Mouse (Mus musculus): ENCODE measurements around the gene Dnajb14.
"Not testable (repeated sequence)": the region's sequence is repeated elsewhere in the genome, so short reads cannot be mapped to it uniquely, and the experiment has no call there.

Dnajb14 gene

DNA sequence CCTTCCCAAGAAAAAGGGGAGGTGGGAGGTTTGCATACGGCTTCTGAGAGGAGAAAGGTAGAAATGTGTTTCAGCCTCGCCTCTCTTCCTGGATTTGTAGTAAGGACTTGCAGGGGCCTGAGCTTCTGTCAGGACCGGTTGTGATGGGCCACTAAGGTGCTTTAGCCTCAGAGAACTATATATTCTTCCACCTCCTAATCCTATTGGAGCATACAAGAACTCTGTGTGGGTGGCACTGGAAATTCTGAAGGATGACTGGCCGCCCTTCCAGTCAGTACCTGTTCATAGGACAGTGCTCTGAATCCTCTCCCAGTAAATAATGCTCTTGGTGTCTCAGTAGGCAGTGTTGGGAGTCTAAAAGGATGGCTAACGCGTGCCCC lies 51.4 kb downstream of the Dnajb14 start:
- no peak for DNase-seq

GRCm38 (mm10) chr3:137919398-137919797 lies 51.9 kb downstream of the Dnajb14 start:
- no peak for DNase-seq

GRCm38 (mm10) chr3:137920594-137920993 lies 53.1 kb downstream of the Dnajb14 start:
- no peak for DNase-seq

DNA sequence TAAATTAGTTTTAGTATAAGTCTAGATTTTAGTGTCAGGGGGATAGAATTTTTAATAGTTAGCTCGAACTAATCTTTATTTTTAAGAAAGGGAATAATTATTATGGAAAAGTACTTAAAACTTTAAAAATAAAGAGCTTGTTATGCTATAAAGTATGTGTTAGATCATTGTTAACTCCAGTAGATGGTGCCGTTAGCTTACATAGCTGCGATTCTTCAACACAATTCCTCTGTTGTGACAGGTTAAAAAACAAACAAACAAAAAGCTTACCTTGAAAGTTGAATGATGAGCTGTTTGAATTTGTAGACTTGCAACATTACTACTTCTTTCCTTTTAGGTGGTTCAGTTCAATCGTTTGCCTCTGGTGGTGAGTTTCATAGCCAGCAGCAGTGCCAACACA lies 59.5 kb downstream of the Dnajb14 start:
- no peak for DNase-seq

DNA sequence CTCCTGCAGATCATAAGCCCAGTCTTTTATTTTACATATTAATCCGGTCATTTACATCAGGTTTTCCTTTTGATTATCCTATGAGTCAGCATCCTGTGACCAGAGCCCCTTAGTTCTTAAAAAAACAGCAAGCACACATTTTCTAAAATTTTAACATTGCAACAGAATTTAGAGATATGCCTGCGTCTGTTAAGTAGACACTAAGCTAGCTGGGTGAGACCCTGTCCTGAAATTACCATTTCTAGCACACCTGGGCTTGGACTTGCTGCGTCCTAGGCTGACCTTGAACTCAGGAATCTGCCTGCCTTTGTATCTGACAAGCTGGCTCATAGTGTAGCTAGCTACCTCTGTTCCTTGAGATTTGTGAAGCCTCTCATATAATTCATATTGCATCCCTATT lies 62.5 kb downstream of the Dnajb14 start:
- DNase-seq: no peak

- no peak for DNase-seq
These were observed 65.3 kb downstream of the Dnajb14 start for GRCm38 (mm10) chr3:137932748-137933147.

DNA sequence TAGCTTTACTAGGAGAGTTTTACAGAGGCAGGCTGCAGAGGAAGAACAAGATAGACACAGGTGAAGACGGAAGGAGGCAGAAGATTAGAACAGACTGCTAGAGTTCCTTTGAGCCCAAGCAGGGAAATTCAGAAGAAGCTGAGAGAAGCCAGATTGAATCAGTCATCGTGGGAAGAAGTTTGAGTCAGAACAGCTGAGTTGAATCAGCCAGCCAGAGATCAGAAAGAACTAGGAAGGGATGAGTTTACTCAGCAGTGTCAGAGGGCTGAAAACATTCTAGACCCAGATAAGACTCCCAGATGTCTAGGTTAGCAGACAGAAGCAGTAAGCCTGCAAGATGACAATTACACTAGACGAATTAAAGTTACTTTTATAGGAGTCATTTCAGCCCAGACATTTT lies 66.5 kb downstream of the Dnajb14 start:
- no peak for DNase-seq

DNA sequence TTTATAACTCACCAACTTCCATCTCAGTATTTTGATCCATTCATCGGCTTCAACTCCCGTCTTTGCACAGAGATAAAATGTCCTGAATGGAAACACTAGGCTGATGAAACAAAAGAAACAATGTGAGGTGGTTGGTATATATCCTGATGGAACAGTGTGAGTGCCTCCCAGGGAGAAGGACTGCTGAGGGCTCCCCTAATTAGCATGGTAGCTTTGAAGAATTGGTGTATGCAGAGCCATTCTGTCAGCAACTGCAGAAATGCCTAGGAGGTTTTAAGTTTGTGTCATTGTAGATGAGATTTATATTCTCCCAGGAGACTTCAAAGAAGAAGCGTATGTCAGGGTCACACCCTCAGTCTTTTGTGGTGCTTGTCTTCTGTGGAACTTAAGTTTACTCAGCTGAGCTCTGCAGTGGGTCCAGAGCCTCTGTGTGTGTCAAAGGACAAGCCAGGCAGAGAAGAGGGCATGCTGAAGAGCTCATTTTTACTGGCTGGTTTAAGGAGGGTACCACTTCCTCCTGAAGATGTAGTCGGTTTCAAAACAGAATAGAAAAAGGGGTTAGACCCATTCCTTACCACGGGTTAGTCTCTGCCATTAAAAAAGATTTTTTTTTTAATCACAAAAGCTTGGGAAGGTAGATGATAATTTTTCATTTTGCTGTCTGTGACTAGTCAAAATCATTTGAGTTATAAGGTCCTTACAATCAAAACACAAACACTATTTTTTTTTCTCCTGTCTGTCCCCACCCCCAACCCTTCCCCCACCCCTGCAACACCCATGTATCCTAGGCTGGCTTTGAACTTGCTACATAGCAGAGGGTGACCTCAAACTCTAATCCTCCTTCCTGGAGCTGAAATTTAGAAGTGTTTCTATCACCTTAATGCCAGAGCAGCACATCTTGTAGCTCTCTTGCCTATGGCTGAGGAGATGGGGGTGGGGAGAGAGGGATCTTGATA lies 68.4 kb downstream of the Dnajb14 start:
- no peak for DNase-seq

DNA sequence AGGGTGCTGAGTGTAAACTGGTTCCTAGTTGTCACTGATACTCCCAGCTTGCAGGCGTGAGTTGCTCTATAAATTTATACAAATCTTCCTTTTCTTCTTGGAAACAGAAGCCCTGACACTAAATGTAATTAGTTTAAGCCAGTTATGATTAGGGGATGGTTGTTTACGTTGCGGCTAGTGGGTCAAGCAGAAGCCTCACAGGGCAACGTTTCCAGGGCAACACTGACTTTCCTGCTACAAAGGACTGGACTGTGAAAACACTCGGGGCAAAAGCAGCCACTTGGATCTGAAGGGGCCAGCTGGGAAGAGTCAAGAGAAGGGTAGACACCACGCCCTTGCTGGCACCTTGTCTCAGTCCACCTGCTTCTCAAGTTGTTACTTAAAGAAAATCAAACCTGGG lies 69.1 kb downstream of the Dnajb14 start:
- no peak for DNase-seq

DNA sequence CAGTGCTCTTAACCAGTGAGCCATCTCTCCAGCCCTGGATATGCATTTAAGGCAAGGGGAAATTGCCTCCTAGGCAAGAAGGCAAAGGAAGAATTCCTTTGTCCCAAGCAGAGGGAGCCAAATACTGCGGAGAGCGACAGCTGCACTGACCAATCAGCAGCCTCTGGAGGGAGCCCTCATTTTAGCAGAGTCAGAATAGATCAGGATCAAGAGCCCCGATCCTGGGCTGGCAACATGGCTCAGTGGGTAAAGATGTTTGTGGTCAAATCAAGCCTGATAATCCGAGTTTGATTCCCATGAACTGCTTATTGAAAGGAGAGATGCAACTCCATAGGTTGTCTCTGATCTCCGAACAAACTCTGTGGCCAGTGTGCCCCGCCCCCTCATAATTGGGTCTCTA lies 71.1 kb downstream of the Dnajb14 start:
- no peak for DNase-seq

DNA sequence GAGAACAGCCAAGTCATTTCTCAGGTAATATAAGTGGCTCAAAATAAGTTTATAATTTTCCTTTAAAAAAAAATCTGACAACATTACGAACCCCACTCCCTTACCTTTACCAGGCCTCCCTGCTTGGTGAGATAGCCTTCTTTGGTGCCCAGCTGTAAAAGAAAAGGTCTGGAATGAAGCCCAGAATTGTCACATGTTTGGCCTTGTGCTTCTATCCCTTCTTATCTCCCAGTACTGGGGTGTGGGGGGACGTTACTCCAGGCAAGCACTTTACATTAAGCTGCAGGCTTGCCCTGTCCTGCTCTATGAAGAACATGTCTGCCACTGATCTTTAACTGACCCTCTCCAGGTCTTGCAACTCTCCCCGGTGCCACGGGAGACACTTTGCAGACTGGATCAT lies 73.3 kb downstream of the Dnajb14 start:
- no peak for DNase-seq

DNA sequence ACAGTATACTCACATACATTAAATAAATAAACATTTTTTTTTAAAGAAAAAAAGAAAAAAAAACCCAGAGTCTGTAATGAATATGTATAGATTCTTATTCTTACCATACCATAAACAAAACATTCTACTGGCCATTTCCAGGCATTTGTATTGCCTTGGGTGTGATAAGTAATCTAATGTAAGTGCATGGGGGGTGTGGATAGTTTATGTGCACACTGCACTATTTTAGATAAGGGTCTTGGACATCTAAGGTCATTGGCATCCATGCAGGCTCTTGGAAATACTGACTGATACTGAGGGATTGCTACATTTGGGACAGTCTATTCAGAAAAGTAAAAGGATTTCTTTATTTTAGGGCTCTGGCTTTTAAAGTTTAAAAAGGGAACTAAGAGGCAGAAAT lies 74.1 kb downstream of the Dnajb14 start:
- no peak for DNase-seq

GRCm38 (mm10) chr3:137942098-137942622 lies 74.7 kb downstream of the Dnajb14 start:
- DNase-seq: no peak

- no peak for DNase-seq
These were observed 76.3 kb downstream of the Dnajb14 start for GRCm38 (mm10) chr3:137943737-137944154.

GRCm38 (mm10) chr3:137946827-137947226 lies 79.4 kb downstream of the Dnajb14 start:
- DNase-seq: no peak

GRCm38 (mm10) chr3:137947525-137947924 lies 80.0 kb downstream of the Dnajb14 start:
- no peak for DNase-seq

GRCm38 (mm10) chr3:137950191-137950885 lies 82.9 kb downstream of the Dnajb14 start:
- DNase-seq: no peak

- DNase-seq: not testable (repeated sequence)
These were observed 83.8 kb downstream of the Dnajb14 start for GRCm38 (mm10) chr3:137951302-137951701.

- no peak for DNase-seq
These were observed 84.3 kb downstream of the Dnajb14 start for GRCm38 (mm10) chr3:137951819-137952218.

- DNase-seq: no peak
These were observed 84.9 kb downstream of the Dnajb14 start for GRCm38 (mm10) chr3:137952225-137952913.

GRCm38 (mm10) chr3:137952914-137953880 lies 85.7 kb downstream of the Dnajb14 start:
- DNase-seq: peak in 1 of 2 experiments; percentile 47
